In genomic region chr4:138463832-138464487, GRCm38 (mm10) we compare ENCODE assay signal across 8 mouse cellular contexts. TPM values are rescaled to one million over a fixed set of nuclear protein-coding genes. Genes with fewer than 3 reads are reported as not detected.
A peak's percentile ranks its signal among the peaks of the same experiment; 100 is the strongest.
DNase-seq lines count a peak whose midpoint lies in the region; ATAC-seq and TF ChIP-seq lines count a peak whose summit lies in the region.

No protein-coding gene starts in this region.

- H3K36me3 ChIP-seq in lung, embryonic 14.5 days (ENCODE audit: insufficient read depth), result no peaks in the 10 kb centered on the region

- H3K27ac ChIP-seq in lung, embryonic 14.5 days (ENCODE audit: low read depth), result peak overlapping the region; percentile 95

- 0 out of 2 replicates have a peak, but pooled peaks have one; percentile 1 for TF ChIP-seq CTCF in lung, embryonic 14.5 days (IDR thresholded peaks at IDR 0.05; ENCODE audit: low read depth)

- 6% methylated on average over 11 of the region's 11 CpGs for WGBS in lung, embryonic 14.5 days

- H3K4me2 ChIP-seq in lung, embryonic 14.5 days, result peak overlapping the region; percentile 54

- no peak overlapping the region; the same call in 1 of the 2 replicates for H3K4me3 ChIP-seq in lung, embryonic 14.5 days (ENCODE audit: low read depth, low read length)

- no peaks in the 10 kb centered on the region for H3K9me3 ChIP-seq in lung, embryonic 14.5 days (ENCODE audit: low read depth, low read length)

- intact Hi-C loops in heart, postnatal 10 days (cut with DNase I), result loop anchor here (5.0 kb wide), 1 partner anchor 33 kb away; no protein-coding TSS in a partner anchor

- ATAC-seq in cerebellum, adult (ENCODE audit: insufficient number of reproducible peaks, low FRiP score, low TSS enrichment), result no peak
- ATAC-seq in lung, embryonic 14.5 days (ENCODE audit: insufficient read depth), result peak; percentile 71
- ATAC-seq in neutrophil, adult 5-6 weeks (ENCODE audit: extremely low read depth, insufficient number of reproducible peaks, low FRiP score, poor library complexity, severe bottlenecking), result peak; percentile 44; the same call in 1 of the 2 replicates

- H3K9ac ChIP-seq in lung, embryonic 14.5 days, result 0 out of 2 replicates have a peak overlapping the region, but pooled peaks have one; percentile 23

- H3K4me1 ChIP-seq in lung, embryonic 14.5 days (ENCODE audit: insufficient read depth), result peaks cover 28% of the 10 kb centered on the region

- no peaks in the 10 kb centered on the region; the same call in 1 of the 2 replicates for H3K27me3 ChIP-seq in lung, embryonic 14.5 days (ENCODE audit: insufficient read depth, low read length)

- peak; percentile 68 for DNase-seq in cerebellum, adult 11-12 months
- DNase-seq in adrenal gland, adult 18-20 months (ENCODE audit: low spot score in 2 of 2), result peak; percentile 76 to 77
- peak; percentile 66 for DNase-seq in fibroblast of lung, adult 2 months (ENCODE audit: low read depth)
- peak; percentile 91 to 94 for DNase-seq in heart, postnatal 10 days
- peak; percentile 96 for DNase-seq in kidney, postnatal 14 days
- peak; percentile 91 for DNase-seq in lung, embryonic 14.5 days

RNA-seq across cellular contexts. Expression of gene Camk2n1, which starts 9.8 kb away (rescaled TPM):
- total RNA-seq in adrenal gland, adult 18-20 months (2021), result 10 to 100 TPM; 20.3 to 29.6 TPM
- total RNA-seq in heart, postnatal 10 days (2021), result 10 to 100 TPM in 1 of 2 experiments, 1 to 10 TPM in 1; 9.8 to 10.1 TPM
- 2.6 and 3.2 TPM in 2 replicates for polyA plus RNA-seq in lung, embryonic 14.5 days (2014; fragmentation: Nextera tagmentation; extraction: Ambion mirVana)
- total RNA-seq in neutrophil, adult 5-6 weeks (2017), result 0.23 and 0.25 TPM in 2 replicates

RNA-seq across cellular contexts. Expression of gene Mul1, which starts 29.5 kb away (rescaled TPM):
- total RNA-seq in adrenal gland, adult 18-20 months (2021), result 10 to 100 TPM; 56.3 to 59.3 TPM
- 10 to 100 TPM; 70.6 to 72.2 TPM for total RNA-seq in heart, postnatal 10 days (2021)
- 16.1 and 18.0 TPM in 2 replicates for polyA plus RNA-seq in lung, embryonic 14.5 days (2014; fragmentation: Nextera tagmentation; extraction: Ambion mirVana)
- total RNA-seq in neutrophil, adult 5-6 weeks (2017), result 7.2 and 10.4 TPM in 2 replicates
